Mouse (Mus musculus): ENCODE data around the gene Slc16a12.

Gene Slc16a12

DNA sequence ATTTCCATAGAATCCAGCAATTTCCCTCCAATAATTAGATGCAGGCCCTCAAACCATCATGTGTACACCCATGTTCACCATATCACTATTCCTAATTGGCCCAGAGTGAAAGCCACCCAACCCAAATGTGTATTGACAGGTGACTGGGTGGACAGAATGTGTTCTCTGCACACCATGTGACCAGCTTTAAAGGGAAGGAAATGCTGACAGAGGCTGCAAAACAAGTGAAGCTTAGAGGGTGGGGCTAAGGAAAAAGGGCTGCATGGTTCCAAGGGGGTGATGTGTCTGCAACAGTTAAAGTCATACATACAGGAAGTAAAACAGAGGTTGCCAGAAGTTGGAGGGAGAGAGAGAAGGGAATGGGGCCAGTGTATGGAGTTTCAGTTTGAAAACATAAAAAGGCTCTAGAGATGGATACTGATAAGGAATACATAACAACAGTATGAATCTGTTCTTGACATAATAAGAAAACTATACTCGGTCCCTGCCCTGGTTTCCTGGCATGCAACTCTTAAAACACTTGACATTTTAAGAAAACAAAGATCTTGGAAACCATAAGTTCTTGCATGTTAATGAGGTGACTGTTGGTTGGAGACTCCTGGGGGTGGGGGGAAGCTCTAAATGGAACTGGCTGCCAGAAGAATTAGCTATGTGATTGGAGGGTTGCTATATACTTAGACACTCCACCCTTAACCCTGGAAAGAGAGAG, 20.7 kb downstream of the Slc16a12 start:
- no peak for DNase-seq (ENCODE audit: low read depth, low spot score)

DNA sequence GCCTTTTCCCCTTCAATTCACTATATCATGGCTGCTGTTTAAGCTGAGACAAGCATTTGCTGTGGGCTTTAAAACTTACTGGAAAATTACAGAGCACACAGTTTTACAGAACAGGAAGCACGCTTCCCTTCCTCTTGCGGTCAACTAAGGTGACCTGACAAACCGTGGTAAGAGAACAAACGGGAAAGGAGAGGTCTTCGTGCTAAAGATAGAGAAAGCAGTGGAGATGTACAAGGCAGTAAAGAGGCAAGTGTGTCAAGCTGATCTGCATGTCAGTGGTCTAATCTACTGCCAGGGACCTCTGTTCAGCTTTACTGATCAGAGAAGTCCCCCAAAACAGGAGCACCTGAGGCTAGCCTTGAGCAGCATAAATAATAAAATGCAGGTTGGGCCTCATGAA, 21.7 kb downstream of the Slc16a12 start:
- DNase-seq (ENCODE audit: low read depth, low spot score): no peak

DNA sequence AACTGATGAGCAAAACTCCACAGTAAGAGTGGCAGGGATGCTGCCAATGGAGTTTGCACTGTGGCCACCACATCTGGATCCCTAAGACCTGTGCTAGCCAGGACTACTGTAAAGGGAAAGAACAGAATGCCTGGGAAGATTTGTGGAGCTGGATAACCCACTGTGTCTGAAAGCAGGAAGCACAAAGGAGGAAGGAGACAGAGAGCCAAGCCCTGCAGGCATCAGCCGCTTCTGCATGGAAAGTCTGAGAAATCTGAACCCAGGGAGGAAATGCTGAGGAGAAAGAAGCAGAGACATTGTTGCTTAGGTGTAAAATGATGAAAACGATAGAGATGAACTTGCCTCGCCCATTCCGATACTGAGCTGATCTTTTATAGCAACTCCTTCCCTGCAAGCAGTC, 22.5 kb downstream of the Slc16a12 start:
- no peak for DNase-seq (ENCODE audit: low read depth, low spot score)

DNA sequence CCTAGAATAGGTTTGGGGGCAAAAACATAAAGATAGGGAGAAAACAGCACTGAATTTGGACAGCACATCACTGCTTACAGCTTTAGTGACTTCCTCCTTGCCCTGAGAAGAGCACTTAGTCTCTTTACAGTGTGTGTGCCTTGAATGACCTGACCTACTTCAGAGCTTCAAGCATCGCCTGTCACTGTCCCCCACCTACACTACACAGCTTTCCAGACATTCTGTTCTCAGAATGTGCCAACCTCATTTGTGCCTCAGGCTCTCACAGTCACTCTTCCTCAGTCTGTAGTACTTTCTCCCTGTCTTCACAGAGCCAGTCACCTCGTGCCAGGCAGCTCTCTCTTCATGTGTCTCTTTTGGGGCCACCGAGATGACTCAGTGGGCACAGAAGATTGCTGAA, 24.5 kb downstream of the Slc16a12 start:
- DNase-seq (ENCODE audit: low read depth, low spot score): no peak

DNA sequence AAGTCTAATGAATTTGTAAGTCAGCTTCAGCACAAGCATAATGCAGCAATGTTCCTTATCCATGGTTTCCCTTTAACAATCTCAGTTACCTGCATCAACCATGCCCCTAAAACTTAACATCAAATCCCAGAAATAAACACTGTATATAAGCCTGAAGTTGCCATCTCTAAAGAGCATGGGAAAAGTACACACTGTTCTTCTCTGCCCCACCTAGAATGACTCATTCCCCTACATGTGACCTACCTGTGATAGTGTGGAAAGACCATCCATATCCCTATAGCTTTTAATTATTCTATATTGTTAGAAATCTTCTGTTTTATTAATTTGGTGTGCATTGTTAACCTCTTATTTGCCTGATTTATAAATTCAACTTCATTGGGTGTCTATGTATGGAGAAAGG, 27.0 kb downstream of the Slc16a12 start:
- DNase-seq (ENCODE audit: low read depth, low spot score): no peak

DNA sequence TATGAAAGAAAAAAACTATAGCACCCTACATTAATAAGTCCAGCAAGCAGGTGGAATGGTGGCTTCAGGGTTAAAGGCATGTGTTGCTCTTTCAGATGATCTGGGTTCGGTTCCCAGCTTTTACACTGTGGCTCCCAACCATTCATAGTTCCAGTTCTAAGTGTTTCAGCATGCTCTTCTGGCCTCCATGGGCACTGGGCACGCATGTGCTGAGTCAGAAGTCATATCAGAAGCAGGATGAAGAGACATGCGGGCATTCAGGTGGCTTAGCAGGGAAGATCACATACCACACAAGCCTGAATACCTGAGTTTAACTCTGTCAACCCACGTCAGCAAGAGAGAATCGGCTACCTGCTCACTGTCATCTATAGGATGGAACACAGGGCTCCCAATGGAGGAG, 28.1 kb downstream of the Slc16a12 start:
- no peak for DNase-seq (ENCODE audit: low read depth, low spot score)

DNA sequence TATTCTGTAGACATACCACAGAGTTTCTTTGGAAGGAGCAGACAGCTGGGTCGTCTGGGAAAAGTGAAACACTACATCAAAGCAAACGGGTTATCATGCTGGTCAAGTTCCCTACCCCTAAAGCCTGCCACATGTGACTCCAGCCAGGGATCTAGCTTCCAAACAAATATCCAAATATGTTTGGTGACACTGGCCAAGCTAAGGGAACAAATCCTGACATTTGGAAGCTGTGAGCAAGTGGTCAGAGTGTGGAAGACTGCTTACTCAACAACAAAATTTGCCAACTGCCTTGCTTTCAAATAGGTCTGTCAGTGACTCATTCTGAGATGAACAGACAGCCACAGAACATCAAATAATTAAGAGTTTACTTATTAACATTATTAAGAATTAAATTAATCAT, 28.6 kb downstream of the Slc16a12 start:
- no peak for DNase-seq (ENCODE audit: low read depth, low spot score)

DNA sequence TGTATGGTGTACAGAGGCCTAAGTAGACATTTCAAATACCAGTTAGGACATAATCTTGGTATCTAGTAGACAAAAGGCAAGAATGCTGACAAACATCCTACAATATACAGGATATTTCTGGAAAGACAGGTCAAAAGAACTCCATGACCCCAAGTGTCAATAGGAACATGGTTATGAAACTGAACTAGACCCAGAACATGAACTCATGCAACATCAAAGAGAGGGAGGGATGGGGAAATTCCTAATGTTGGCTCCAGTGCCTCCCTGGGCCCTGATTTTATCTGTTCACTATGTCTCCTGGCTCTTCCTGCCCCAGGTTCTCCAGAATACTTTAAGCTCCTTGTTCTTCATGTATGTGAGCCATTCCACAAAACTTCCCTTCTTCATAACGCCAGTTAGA, 31.2 kb downstream of the Slc16a12 start:
- no peak for DNase-seq (ENCODE audit: low read depth, low spot score)

DNA sequence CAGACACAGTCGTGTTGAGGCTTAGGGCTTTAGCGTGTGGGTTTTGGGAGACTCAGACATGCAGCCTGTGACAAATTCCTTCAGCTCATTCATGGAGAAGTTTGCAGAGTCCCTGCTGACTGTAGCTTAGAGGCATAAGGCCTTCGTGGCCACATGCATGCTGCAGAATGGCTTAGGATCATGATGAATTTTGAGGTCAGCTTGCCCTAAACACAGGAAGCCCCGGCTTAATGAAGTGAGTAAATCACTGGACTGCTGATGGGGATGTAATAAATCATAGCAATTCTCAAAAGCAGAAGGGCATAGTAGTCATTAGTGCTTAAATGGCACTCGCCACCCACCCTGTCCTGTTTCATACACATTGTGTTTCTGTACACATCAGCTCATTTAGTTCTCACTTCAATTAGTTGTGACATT, 32.8 kb downstream of the Slc16a12 start:
- DNase-seq (ENCODE audit: low read depth, low spot score): no peak

DNA sequence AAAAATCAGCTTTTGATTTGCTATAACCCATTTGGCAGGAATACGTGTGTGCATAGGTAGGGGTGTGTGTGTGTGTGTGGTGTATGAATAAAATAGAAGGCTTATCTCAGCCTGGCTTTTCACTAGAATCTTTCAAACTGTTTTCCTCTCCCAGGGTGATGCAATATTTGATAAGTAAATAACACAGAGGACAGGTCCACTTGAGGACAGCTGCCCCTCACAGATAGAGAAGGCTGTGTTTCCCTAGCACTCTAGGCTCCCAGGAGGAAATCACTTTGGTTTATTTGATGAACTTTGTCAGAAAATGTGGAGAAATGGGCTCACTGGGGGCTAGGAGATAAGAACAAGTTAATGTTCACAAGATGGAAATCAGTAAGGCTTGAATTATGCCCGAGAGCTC, 35.0 kb downstream of the Slc16a12 start:
- no peak for DNase-seq (ENCODE audit: low read depth, low spot score)

DNA sequence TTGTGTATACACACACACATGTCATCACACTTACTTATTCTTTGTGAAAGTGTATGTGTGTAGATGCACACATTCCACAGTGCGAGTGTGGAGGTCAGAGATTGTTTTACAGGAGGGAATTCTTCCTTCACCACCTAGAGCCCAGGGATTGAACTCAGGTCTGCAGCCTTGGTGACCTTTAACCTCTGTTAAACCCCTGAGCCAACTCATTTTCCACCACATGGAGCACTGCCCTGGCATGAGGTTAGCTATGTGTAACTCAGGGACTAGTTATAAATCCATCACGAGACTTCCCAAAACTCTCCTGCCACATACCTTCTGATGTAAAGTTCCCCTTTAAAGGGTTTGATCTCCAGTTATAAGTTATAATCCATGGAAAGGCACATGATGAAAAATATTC, 38.9 kb downstream of the Slc16a12 start:
- no peak for DNase-seq (ENCODE audit: low read depth, low spot score)

DNA sequence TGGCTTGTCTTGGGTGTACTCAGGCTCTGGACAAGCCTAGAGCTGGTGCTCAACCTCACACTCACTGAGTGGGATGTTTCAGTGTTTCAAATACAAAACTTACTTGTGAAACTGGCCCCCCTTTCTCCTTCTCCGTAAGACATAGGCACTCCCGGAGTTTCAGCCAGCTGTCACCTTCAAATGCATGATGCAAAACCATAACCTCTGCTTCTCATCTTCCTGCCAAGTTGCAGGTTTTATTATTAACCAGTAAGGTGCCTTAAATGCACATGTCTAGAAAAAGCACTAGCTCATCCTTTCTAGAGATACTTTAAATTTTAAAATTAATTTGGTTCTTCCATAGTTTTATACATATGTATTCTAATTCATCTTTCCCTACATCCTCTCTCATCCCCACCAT, 39.5 kb downstream of the Slc16a12 start:
- DNase-seq (ENCODE audit: low read depth, low spot score): no peak

DNA sequence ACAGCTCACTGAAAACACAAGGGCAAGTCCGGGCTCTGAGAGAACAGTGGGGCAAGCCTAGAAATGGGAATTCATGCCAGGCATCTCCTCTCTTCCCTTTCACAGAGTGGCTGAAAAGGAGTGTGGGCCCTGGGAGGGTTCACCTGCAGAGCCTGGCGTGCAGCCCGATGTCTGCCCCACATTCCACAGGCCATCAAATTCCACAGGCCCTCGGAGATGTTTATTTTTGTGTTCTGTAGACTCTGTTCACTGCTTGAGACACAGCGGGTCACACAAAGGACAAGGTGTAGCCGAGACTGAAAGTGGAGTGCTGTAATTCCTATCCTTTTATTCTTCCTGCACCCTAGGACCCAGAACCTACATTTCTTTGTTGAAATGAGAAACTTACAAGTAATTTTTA, 40.8 kb downstream of the Slc16a12 start:
- no peak for DNase-seq (ENCODE audit: low read depth, low spot score)

DNA sequence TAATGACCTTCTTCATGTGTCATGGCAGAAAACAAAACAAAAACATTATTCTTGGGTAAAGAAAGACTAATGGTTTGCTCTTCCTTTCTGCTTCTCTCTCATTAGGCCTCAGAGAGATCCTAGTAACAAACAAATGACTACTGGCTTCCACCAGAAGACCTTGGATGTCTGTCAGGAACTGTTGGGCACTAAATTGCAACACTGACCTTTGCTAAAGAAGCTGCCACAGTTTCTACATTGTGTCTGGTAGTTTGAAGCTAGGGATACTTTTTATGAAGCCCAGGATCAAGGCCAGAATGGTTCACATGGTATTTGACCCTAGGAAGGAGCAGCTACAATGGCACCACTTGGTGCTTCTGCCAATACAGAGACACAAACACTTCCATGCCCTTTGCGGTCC, 41.9 kb downstream of the Slc16a12 start:
- no peak for DNase-seq (ENCODE audit: low read depth, low spot score)

DNA sequence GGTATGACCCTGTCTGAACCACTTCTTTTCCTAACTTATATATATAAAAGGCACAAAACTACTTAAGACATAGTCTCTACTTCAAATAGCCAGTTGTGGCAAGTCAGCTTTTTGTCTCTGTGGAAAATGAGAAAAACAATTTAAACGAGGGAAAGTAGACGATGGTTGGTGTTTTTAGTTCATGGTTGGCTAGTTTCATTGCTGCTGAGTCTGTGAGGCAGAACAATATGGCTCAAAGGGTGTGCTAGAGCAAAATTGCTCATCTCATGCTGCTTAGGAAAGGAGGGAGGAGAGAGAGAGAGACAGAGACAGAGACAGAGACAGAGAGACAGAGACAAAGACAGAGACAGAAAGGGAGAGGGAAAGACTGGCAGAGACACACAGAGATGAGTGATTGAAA, 47.8 kb downstream of the Slc16a12 start:
- no peak for DNase-seq (ENCODE audit: low read depth, low spot score)

DNA sequence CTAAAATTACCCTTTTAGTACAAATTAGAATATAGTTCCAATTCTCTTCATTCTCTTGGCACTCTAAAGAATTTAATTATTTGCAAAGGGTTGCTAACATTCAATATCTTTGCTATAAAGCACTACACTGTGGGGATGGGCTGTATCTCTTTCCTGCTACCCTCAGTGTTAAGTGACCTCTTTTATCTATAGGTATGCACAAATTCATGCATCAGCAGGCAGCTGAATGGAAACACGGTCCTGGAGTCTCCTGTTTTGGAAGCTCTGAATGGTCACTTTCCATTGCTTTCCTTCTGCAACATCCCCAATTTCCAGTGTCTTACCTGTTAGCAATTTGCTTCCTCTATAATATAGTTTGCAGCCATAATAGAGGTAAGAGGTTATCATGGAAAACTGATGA, 48.2 kb downstream of the Slc16a12 start:
- no peak for DNase-seq (ENCODE audit: low read depth, low spot score)

DNA sequence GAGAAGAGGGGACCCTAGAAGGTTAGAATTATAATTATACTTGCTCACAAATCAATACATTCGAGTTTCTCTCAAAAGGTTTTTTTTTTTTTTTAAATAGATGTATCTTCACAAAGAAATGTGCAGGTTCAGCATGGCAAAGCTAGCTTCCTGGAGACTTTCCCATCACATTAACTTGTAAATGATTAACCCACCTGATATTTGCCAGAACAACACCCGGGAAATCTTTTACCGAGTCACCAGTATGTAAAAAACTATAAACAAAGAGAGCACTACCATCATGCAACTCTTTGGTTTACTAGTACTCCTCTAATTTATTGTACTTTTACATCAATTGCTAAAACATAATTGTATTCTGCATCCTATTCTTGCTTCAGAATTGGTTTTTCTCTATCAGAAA, 48.7 kb downstream of the Slc16a12 start:
- DNase-seq (ENCODE audit: low read depth, low spot score): no peak

DNA sequence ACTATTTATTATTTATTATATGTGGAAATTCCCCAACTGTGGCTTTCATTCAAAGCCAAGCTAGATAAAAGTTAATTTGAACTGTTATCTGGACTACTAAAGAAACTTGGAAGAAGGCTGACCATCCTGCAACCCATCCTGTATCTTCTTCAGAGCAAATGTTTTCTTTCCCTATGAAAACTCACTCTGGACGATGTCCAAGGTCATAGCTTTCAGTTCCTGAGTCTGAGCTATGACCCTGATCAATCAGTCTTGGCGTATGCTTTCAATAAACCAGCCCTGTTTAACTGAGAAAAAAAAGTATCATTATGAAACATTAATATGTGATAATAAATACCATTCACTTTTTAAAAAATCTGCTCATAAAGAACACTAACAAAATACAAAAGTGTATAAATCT, 49.6 kb downstream of the Slc16a12 start:
- DNase-seq (ENCODE audit: low read depth, low spot score): no peak

DNA sequence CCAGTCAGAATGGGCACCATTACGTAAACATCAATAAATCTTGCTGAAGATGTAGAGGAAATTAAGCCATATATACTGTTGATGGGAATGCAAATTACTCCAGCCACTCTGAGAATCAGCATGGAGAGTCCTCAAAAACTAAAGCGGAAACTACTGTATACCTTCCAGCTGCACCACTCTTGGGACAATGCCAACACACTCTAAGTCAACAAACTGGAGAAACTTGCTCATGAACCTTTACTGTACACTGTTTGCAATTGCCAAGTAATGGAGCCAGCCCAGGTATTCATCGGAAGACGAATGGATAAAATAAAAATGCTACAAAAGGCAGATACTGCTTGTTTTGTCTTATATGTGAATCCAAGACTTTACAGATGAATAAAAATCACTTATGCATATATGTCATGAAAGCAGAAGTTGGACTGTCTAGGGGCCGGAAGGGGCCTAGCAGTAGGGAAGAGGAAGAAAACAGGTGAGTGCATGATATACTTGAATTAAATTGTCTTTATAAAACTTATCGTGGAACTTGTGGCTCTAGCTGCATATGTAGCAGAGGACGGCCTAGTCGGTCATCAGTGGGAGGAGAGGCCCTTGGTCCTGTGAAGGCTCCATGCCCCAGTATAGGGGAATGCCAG, 50.6 kb downstream of the Slc16a12 start:
- no peak for DNase-seq (ENCODE audit: low read depth, low spot score)

DNA sequence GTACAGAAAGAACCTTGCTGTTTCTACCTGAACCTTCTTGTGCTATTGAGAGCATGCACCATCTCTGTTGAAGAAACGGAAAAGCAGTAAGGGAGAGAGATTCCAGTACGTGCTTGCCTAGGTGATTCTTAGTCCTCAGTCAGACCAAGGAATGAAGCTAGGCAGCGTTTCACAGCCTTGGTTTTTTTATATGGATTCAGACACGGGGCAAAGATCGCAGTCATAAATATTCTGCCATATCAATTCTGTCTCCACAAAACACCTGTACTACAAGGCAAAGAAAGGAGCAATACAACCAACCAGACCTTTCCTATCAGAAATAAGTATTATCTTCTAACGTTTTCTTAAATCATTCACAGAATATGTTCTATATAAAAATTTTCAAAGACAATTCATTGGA, 55.7 kb downstream of the Slc16a12 start:
- no peak for DNase-seq (ENCODE audit: low read depth, low spot score)

DNA sequence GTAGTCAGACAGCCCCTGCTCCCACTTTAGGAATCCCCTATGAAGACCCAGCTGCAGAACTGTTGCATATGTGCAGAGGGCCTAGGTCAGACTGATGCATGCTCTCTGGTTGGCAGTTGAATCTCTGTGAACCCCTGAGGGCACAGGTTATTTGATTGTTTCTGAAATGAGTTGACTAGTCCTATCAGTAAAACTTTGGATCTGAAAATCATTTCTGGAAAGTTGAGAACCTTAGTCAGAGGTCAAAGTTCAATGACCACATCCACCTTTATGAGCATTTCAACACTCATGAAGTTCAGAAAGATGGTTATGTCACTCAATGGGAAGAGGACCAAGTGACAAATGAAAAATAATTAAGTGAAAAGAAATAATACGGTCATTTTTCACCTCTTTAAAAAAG, 61.6 kb downstream of the Slc16a12 start:
- DNase-seq (ENCODE audit: low read depth, low spot score): no peak

DNA sequence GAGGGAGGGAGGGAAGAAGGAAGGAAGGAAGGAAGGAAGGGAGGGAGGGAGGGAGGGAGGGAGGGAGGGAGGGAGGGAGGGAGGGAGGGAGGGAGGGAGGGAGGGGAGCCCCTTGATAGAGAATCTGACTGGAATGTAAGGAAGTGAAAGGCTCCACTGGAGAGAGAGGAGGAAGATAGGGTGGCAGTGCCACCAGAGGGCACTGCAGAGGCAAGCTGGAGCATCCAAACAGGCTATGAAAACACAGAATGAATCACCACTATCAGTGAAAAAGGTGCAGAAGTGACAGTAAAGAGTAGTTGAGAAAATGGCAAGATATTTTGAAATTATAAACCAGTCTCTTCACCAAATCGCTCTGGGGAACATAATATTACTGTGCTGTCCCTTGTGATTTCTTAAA, 62.2 kb downstream of the Slc16a12 start:
- peak; percentile 27 for DNase-seq (ENCODE audit: low read depth, low spot score)

DNA sequence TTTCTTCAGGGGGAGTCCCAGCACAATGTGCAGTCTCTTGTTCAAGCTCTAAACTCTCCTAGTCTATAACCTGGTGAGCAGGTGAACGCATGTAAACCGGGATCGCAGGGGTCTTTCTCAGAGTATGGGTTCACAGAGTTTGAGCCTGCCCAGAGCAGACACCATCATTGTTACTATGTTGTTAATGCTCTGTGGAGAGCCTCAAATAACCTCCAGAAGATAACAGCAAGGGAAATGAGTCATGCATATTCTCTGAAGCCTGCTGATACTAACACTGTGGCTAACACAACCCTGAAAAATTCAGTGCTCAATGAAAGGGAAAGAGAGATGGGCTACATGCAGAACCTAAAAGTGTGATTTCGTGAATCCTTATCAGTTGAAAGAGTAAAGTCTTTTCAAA, 68.7 kb downstream of the Slc16a12 start:
- DNase-seq (ENCODE audit: low read depth, low spot score): no peak

DNA sequence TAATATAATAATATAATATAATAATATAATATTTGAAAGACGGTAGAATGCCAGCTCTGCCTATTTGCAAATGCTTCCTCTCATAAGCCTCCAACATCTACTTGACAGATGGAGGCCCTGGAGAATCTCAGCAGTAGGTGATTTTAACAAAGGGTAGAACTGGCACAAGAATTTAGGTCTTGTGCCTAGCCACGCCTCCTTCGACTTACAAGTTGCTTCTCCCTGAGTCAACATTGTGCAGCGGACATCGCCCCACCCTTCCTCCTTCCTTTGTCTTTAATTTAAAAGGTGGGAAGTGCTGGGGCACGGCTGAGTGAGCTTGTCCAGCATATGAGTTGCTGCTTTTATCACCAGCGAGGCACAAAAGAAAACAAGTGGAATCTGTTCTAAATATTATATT, 73.6 kb downstream of the Slc16a12 start:
- no peak for DNase-seq (ENCODE audit: low read depth, low spot score)

Data from embryo, embryonic 11.5 days (tissue).